21 mouse cellular contexts compared by ENCODE assay signal in the genomic region with DNA sequence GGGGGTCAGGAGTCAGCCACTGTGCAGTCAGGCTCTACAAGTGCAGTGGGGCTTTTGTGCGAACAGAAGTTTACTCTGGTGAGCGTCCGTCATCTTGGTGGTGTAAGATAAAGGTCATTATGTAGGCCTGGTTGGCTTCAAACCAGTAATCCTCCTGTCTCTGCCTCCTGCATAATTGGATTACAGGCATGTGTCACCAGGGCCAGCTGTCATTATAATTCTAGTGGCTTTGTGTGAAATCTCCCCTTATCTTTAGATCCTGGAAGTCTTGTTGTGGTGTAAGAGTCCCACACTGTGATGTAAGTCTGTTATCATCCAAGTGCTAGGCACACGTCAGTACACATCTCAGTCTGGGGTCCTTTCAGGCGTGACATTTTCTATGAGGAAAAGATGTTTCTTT. TPM values are rescaled to one million over a fixed set of nuclear protein-coding genes. Genes with fewer than 3 reads are reported as not detected.
DNase-seq lines count a peak whose midpoint lies in the region; ATAC-seq and TF ChIP-seq lines count a peak whose summit lies in the region.
"Had no signal": no experiment of that assay in that cellular context is flagged by ENCODE, and none has a peak within 500 bp of the region (broad histone marks: within the 10 kb centered on the region; RNA-seq: fewer than 3 reads in every experiment).

No protein-coding gene starts in this region.

- H3K27ac ChIP-seq in hindbrain, postnatal 0 days: no peak overlapping the region
- no peak overlapping the region for H3K27ac ChIP-seq in hindbrain, embryonic 14.5 days
- H3K27ac ChIP-seq: embryonic facial prominence, embryonic 13.5 days; heart, embryonic 10.5 days; hindbrain, embryonic 15.5 days had no signal

- no peaks in the 10 kb centered on the region for H3K36me3 ChIP-seq in hindbrain, postnatal 0 days (ENCODE audit: insufficient read depth, low read length)
- peaks cover 19% of the 10 kb centered on the region for H3K36me3 ChIP-seq in hindbrain, embryonic 14.5 days (replicated peaks; ENCODE audit: control insufficient read depth, insufficient read depth)
- H3K36me3 ChIP-seq: hindbrain, embryonic 15.5 days had no signal

- no peak overlapping the region for H3K9ac ChIP-seq in hindbrain, postnatal 0 days (replicated peaks; ENCODE audit: low read length)
- no peak overlapping the region for H3K9ac ChIP-seq in hindbrain, embryonic 14.5 days
- H3K9ac ChIP-seq: embryonic facial prominence, embryonic 13.5 days; hindbrain, embryonic 15.5 days had no signal

- H3K9me3 ChIP-seq in hindbrain, postnatal 0 days (ENCODE audit: low read length): no peaks in the 10 kb centered on the region
- H3K9me3 ChIP-seq in hindbrain, embryonic 14.5 days (ENCODE audit: control insufficient read depth, low read length): no peaks in the 10 kb centered on the region
- H3K9me3 ChIP-seq: embryonic facial prominence, embryonic 13.5 days; heart, embryonic 10.5 days; hindbrain, embryonic 15.5 days had no signal

- WGBS in hindbrain, postnatal 0 days: 75% methylated on average over 5 of the region's 5 CpGs
- WGBS in hindbrain, embryonic 14.5 days: 79% methylated on average over 5 of the region's 5 CpGs

- H3K4me3 ChIP-seq in hindbrain, postnatal 0 days (ENCODE audit: low read length): no peak overlapping the region
- no peak overlapping the region for H3K4me3 ChIP-seq in hindbrain, embryonic 14.5 days (replicated peaks; ENCODE audit: low read length)
- H3K4me3 ChIP-seq: embryonic facial prominence, embryonic 13.5 days; heart, embryonic 10.5 days; hindbrain, embryonic 15.5 days had no signal

- no peaks in the 10 kb centered on the region for H3K4me1 ChIP-seq in hindbrain, postnatal 0 days (ENCODE audit: insufficient read depth, low read length)
- H3K4me1 ChIP-seq in hindbrain, embryonic 14.5 days (replicated peaks; ENCODE audit: control insufficient read depth, insufficient read depth, low read length): no peaks in the 10 kb centered on the region
- H3K4me1 ChIP-seq: embryonic facial prominence, embryonic 13.5 days; hindbrain, embryonic 15.5 days had no signal

- ATAC-seq in hindbrain, postnatal 0 days: peak; percentile 45; the same call in 1 of the 2 replicates
- no peak for ATAC-seq in hindbrain, embryonic 14.5 days (ENCODE audit: low FRiP score)
- ATAC-seq: activated CD4-positive, CD25-positive, alpha-beta regulatory T cell, adult 4 months; forebrain, embryonic 14.5 days; Patski had no signal

- H3K4me2 ChIP-seq in hindbrain, postnatal 0 days (ENCODE audit: low read depth, low read length): no peak overlapping the region
- H3K4me2 ChIP-seq in hindbrain, embryonic 14.5 days (replicated peaks): no peak overlapping the region
- H3K4me2 ChIP-seq: embryonic facial prominence, embryonic 13.5 days; hindbrain, embryonic 15.5 days had no signal

- TF ChIP-seq CTCF in hindbrain, postnatal 0 days (IDR thresholded peaks at IDR 0.05; ENCODE audit: low read depth): no peak

- H3K27me3 ChIP-seq in hindbrain, postnatal 0 days (ENCODE audit: insufficient read depth, low read length): no peaks in the 10 kb centered on the region
- H3K27me3 ChIP-seq in hindbrain, embryonic 14.5 days (ENCODE audit: control insufficient read depth, insufficient read depth, low read length): no peaks in the 10 kb centered on the region
- H3K27me3 ChIP-seq: embryonic facial prominence, embryonic 13.5 days; hindbrain, embryonic 15.5 days; Patski had no signal

- peak; percentile 36 for DNase-seq in hindbrain, postnatal 0 days (ENCODE audit: low spot score)
- no peak for DNase-seq in hindbrain, embryonic 14.5 days (ENCODE audit: low spot score)
- DNase-seq in MN1 (ENCODE audit: low spot score): peak; percentile 87
- DNase-seq in retina, embryonic 14.5 days (ENCODE audit: low spot score): peak; percentile 65
- DNase-seq in thymus, postnatal 14 days: no peak
- DNase-seq in layer of hippocampus, adult 11-12 months (ENCODE audit: low spot score): no peak
- DNase-seq: adrenal gland, postnatal 14 days; cerebellum, adult 18-20 months; cerebellum, adult 9-11 months; cerebellum, postnatal 36 days; gastrocnemius, postnatal 36 days; heart, adult 18-20 months; heart, postnatal 10 days had no signal

RNA-seq across cellular contexts. Expression of a gene that starts 29.7 kb away (rescaled TPM):
- 74.6 and 79.0 TPM in 2 replicates for total RNA-seq in hindbrain, postnatal 0 days (2014; rRNA removed)
- polyA plus RNA-seq in hindbrain, postnatal 0 days (2015; fragmentation: Nextera tagmentation; extraction: Ambion mirVana): 36.5 and 40.8 TPM in 2 replicates
- polyA plus RNA-seq in hindbrain, embryonic 14.5 days (2014; fragmentation: Nextera tagmentation; extraction: Ambion mirVana): 39.9 and 41.7 TPM in 2 replicates
- total RNA-seq: gastrocnemius, adult 8-10 months; hematopoietic stem cell, adult 5-6 weeks had no signal
- polyA plus RNA-seq: activated CD4-positive, CD25-positive, alpha-beta regulatory T cell, adult 4 months had no signal

RNA-seq across cellular contexts. Expression of a gene that starts 35.4 kb away (rescaled TPM):
- total RNA-seq in hindbrain, postnatal 0 days (2014; rRNA removed): 15.1 and 16.3 TPM in 2 replicates
- 11.5 and 13.0 TPM in 2 replicates for polyA plus RNA-seq in hindbrain, postnatal 0 days (2015; fragmentation: Nextera tagmentation; extraction: Ambion mirVana)
- 11.8 and 15.6 TPM in 2 replicates for polyA plus RNA-seq in hindbrain, embryonic 14.5 days (2014; fragmentation: Nextera tagmentation; extraction: Ambion mirVana)

Comparison
In these comparisons a context has a peak if more than half of its experiments do, and no peak if none do; other contexts are left out.
1. DNase-seq: peak in hindbrain, postnatal 0 days (single experiment), MN1 (single experiment) and retina, embryonic 14.5 days (single experiment); none in hindbrain, embryonic 14.5 days (single experiment), thymus, postnatal 14 days (single experiment) and layer of hippocampus, adult 11-12 months (single experiment).